Mouse (Mus musculus) embryonic facial prominence, embryonic 11.5 days (tissue): ENCODE measurements at regions not wholly inside any gene's neighbourhood (a gene's known extent, or its start where the extent isn't known, plus 50 kb on each side); places are given as distances from the start of the nearest gene placed in this dataset.

Experiments
- ATAC-seq: fragments of 200-750 bp; cut with Nextera tagmentation; replicated peaks from 2 replicates; pipeline ENCODE4 v1.8.0; 2017; ENCODE audit warnings: low read depth; ENCODE audit not compliant: insufficient number of reproducible peaks, low FRiP score, low TSS enrichment
- DNase-seq: peaks from one replicate; pipeline ENCODE4 v3.0.0-alpha.2; 2015; ENCODE audit warnings: low spot score
- H3K27ac ChIP-seq: fragments of 300-500 bp; sonication (generic); replicated peaks from 2 replicates; pipeline ENCODE4 v1.5.1; 2014; ENCODE audit warnings: mild to moderate bottlenecking, low read depth, low read length, control low read depth
- H3K27me3 ChIP-seq: fragments of 300-500 bp; sonication (generic); 2 replicates; pipeline ENCODE4 v1.6.1; 2014; ENCODE audit warnings: mild to moderate bottlenecking, low read length, moderate library complexity, mixed read lengths; ENCODE audit not compliant: control insufficient read depth, insufficient read depth
- H3K36me3 ChIP-seq: fragments of 300-500 bp; sonication (generic); replicated peaks from 2 replicates; pipeline ENCODE4 v1.6.1; 2014; ENCODE audit warnings: low read depth, mild to moderate bottlenecking, low read length, moderate library complexity, mixed read lengths; ENCODE audit not compliant: control insufficient read depth, insufficient read depth
- H3K4me1 ChIP-seq: fragments of 300-500 bp; sonication (generic); 2 replicates; pipeline ENCODE4 v1.6.1; 2014; ENCODE audit warnings: low read length, mixed read lengths; ENCODE audit not compliant: control insufficient read depth, insufficient read depth
- H3K4me2 ChIP-seq: fragments of 300-500 bp; sonication (generic); 2 replicates; pipeline ENCODE4 v1.6.1; 2014; ENCODE audit warnings: low read depth, mild to moderate bottlenecking, control low read depth, low read length, moderate library complexity
- H3K4me3 ChIP-seq: fragments of 300-500 bp; sonication (generic); 2 replicates; pipeline ENCODE4 v1.5.1; 2014; ENCODE audit warnings: low read depth, low read length, control low read depth
- H3K9ac ChIP-seq: fragments of 300-500 bp; sonication (generic); replicated peaks from 2 replicates; pipeline ENCODE4 v1.6.1; 2014; ENCODE audit warnings: mild to moderate bottlenecking, control low read depth, low read length
- H3K9me3 ChIP-seq: fragments of 300-500 bp; sonication (generic); replicated peaks from 2 replicates; pipeline ENCODE4 v1.6.1; 2016; ENCODE audit warnings: mild to moderate bottlenecking, low read length, inconsistent platforms, mixed read lengths; ENCODE audit not compliant: control insufficient read depth
- WGBS: fragments of 180-500 bp; shearing (Covaris S2); extraction: QIAGEN DNeasy Blood & Tissue Kit; methylation state at CpG from one replicate; pipeline ENCODE4 v1.1.7; 2014; 5-methylcytosine and 5-hydroxymethylcytosine counted together

DNA sequence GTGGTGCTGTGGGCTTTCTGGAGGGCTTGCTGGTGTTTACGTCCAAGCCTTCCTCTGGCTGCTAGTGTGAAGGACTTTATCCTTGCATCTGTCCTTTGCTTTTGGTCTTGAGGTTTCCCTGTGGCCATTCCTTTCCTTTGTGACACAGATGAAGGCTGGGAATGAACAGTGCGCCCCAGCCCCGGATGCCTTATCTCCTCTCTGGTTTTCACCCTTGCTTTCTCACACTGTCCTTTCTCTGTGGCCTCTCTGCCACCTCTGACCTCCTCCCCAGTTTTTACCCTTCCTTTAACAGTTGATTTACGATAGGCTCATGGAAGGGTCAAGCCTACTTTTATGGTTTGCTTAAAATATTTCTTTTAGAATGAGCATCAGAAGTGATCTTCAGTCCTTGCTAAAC lies 53.2 kb downstream of the Gas1 start:
- DNase-seq = no peak
- no peaks in the 10 kb centered on the region for H3K27me3 ChIP-seq
- H3K36me3 ChIP-seq = no peaks in the 10 kb centered on the region
- H3K4me1 ChIP-seq = no peaks in the 10 kb centered on the region
- no peak overlapping the region for H3K4me3 ChIP-seq
- no peak overlapping the region for H3K4me2 ChIP-seq
- H3K9ac ChIP-seq = no peak overlapping the region
- no peaks in the 10 kb centered on the region for H3K9me3 ChIP-seq
- H3K27ac ChIP-seq = no peak overlapping the region
- no peak for ATAC-seq
- 58% methylated on average over 4 of the region's 4 CpGs for WGBS

- no peak overlapping the region for H3K4me2 ChIP-seq
- no peaks in the 10 kb centered on the region for H3K27me3 ChIP-seq
- ATAC-seq (no peak), DNase-seq (no peak)
- no peaks in the 10 kb centered on the region for H3K9me3 ChIP-seq
- no peak overlapping the region for H3K9ac ChIP-seq
- no peaks in the 10 kb centered on the region for H3K36me3 ChIP-seq
- no peak overlapping the region for H3K4me3 ChIP-seq
- H3K27ac ChIP-seq = no peak overlapping the region
- no peaks in the 10 kb centered on the region for H3K4me1 ChIP-seq
- whole genome bisulfite sequencing = 63% methylated on average over 6 of the region's 6 CpGs
Observed at GRCm38 (mm10) chr13:60123174-60123587, 54.0 kb downstream of the Gas1 start.

DNA sequence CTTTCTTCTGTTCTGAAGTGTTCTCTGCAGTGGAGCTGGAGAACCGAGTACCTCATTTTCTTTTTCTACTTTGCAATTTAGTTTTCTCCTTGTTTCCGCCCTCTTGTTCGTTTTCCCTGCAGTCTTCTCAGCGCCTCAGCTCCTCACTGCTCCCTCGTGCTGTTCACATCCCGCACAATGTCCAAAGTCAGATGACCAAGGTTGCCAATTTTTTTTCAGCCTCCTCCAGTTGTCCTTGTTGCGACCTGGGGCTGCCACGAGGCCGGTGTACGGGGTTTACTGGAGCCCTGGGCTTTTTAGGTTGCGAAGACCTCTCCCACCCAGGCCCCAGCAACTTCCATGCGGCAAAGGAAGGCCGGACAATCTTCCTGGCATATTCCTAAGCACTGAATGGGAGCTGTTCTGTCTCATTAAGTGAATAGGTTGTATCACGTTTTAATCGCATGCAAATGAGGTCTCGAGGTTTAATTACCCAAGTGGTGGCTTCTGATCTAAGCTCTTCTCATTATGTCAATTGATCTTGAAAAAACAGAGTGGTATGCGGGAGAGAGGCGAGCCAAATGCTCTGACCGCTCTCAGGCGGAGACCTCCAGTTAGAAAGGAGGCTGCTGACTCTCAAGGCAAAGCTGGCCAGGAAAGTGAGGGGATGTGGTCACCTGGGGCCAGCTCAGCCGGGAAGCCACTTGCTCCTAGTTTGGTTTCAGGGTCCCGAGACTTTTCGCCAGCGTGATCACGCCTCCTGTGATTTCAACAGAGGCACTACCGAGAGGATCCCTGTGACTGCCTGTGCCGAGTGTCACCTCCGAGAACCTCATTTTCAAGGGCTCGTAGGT lies 54.6 kb downstream of the Gas1 start:
- Histone ChIP-seq H3K36me3 (no peaks in the 10 kb centered on the region), H3K27ac (no peak overlapping the region), H3K4me1 (no peaks in the 10 kb centered on the region), H3K9ac (no peak overlapping the region), H3K27me3 (no peaks in the 10 kb centered on the region), H3K9me3 (no peaks in the 10 kb centered on the region), H3K4me3 (no peak overlapping the region), H3K4me2 (no peak overlapping the region)
- ATAC-seq = no peak
- DNase-seq = no peak
- WGBS = 64% methylated on average over 29 of the region's 29 CpGs

GRCm38 (mm10) chr13:60111465-60111864 lies 65.7 kb downstream of the Gas1 start:
- WGBS = 93% methylated on average over 2 of the region's 2 CpGs
- Histone ChIP-seq H3K27me3 (no peaks in the 10 kb centered on the region), H3K9me3 (no peaks in the 10 kb centered on the region), H3K4me2 (no peak overlapping the region), H3K36me3 (no peaks in the 10 kb centered on the region), H3K4me3 (no peak overlapping the region), H3K4me1 (peaks cover 4% of the 10 kb centered on the region), H3K9ac (no peak overlapping the region), H3K27ac (no peak overlapping the region)
- no peak for DNase-seq
- no peak for ATAC-seq

- ATAC-seq (peak; percentile 94), DNase-seq (peak; percentile 99)
- Histone ChIP-seq H3K4me2 (peak overlapping the region; percentile 23), H3K9me3 (no peaks in the 10 kb centered on the region), H3K4me1 (peaks cover 4% of the 10 kb centered on the region), H3K4me3 (no peak overlapping the region), H3K27ac (peak overlapping the region; percentile 88), H3K36me3 (no peaks in the 10 kb centered on the region), H3K9ac (peak overlapping the region; percentile 47), H3K27me3 (no peaks in the 10 kb centered on the region)
- under 1% methylated on average over 11 of the region's 11 CpGs for WGBS
Observed at GRCm38 (mm10) chr13:60110079-60110846, 66.9 kb downstream of the Gas1 start.

DNA sequence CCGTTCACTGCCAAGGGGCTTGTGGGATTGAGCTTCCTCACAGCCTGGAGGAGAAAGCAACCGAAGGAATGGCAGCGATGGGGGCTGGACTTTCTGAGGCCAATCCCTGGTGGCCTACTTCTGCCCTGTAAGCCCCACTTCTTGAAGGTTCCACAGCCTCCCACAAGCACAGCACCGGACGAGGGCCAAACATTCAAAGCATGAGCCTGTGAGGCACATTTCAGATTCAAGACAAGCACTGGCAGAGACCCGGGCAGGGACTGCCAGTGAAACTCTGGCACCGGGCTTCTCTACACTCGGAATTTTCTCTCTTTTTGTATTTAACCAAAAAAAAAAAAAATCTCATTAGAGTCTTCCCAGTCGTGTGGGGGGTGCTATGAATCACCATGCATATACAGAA lies 71.9 kb downstream of the Gas1 start:
- Histone ChIP-seq H3K9ac (no peak overlapping the region), H3K27me3 (no peaks in the 10 kb centered on the region), H3K9me3 (no peaks in the 10 kb centered on the region; the same call in 1 of the 2 replicates), H3K4me1 (peaks cover 3% of the 10 kb centered on the region), H3K4me2 (no peak overlapping the region), H3K27ac (no peak overlapping the region), H3K36me3 (no peaks in the 10 kb centered on the region), H3K4me3 (no peak overlapping the region)
- 87% methylated on average over 9 of the region's 9 CpGs for WGBS
- DNase-seq (no peak), ATAC-seq (no peak)

DNA sequence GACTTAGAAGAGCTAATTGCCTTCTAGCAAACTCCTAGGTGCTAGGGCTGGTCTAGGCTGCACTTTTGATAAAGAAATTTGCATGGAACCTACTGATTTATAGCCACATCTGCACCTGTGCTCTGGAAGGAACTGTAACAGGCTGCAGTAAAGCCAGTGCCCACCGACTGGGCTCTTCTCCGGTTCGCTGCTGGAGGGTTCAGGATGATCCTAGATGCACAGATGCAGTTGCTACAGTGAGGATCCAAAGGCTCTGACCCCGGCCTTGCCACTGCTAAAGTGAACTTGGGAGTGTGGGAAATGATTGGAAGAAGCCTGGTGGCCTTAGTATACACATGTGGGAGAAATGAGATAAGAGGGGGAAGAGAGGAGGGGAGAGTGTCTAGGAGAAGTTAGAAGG lies 75.5 kb downstream of the Gas1 start:
- Histone ChIP-seq H3K4me1 (no peaks in the 10 kb centered on the region), H3K27me3 (no peaks in the 10 kb centered on the region), H3K27ac (no peak overlapping the region), H3K36me3 (no peaks in the 10 kb centered on the region), H3K9ac (no peak overlapping the region), H3K4me2 (no peak overlapping the region), H3K4me3 (no peak overlapping the region), H3K9me3 (no peaks in the 10 kb centered on the region; the same call in 1 of the 2 replicates)
- WGBS = 81% methylated on average over 4 of the region's 4 CpGs
- no peak for DNase-seq
- ATAC-seq = no peak
